Mouse (Mus musculus): ENCODE measurements around the gene Pola1. TPM values are rescaled to one million over a fixed set of nuclear protein-coding genes. Genes with fewer than 3 reads are reported as not detected.

The Pola1 gene
- 16.2 TPM for polyA plus RNA-seq (2014; fragmentation: Illumina TruSeq; extraction: RNeasy Lipid Tissue Mini Kit (QIAGEN cat#74804); ENCODE audit: low read depth, low replicate concordance)

DNA sequence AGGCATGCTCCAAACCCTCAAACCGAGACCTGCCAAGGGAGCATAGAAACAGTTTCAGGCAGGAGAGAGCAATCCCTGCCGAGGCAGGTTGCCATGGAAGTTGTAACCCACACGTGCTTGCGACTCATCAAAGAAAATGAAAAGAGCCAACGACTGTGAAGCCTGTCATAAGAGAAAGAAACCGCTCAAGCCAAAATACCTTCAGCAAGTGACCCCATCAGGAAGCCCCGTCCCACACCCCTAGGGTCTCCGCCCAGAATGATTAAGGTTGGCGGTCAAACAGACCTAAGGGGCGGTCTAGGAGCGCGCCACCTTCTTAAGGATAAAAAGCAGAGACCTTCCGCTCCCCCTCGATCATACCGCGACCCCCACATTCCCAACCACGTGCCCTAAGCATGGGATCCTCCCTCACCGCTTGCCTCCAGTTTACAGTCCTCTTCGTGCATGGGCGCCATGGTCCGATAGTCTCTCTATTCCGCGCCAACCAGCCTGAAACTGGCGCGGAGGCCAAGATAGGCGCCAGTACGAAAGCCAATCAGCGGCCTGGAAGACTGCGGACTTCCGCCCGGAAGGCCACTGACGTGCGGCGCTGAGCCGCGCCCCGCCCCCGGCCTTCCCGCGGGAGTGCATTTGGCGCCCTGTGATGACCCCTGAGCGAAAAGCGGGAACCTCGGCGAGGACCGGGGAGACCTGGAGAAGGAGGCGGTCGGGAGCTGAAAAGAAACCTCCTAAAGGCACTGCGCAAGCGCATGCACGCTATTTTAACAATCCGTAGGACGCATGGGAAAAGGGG, at the start of gene Pola1:
TSS of gene Pola1 (minus strand) at position 499 of the 793 bp plus-strand sequence.

DNA sequence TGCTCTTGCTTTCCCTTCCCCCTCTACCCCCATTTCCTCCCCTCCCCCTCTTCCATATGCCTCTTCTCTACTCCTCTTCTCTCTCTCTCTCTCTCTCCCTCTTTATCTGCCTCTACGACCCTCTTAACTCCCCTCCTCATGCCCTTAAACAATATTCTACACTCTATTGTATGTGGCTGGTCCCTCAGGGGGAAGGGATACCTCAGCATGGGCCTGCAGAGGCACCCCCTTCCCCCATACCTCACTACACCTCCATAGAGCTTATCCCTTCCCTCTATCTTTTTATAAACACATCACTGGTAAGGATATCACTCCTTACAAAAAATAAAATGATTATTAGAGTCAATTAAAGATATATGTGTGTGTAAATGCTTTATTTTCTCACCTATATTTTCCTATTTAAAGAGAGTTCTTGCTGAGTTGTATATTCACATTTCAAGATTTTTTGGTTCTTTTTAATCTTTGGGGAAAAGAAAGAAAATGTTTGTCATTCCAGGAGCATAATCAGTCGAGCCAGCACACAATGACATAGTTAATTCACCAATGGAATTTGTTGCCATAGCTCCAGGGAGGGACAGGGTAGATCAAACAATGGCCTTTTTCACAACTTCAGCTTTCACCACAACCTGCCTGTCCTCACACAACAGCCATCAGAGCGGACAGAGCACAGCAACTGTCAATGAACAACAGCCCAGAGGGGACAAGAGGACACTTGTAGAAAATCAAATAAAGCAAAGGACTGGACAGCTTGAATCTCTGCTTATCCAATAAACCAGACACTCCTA, 22.5 kb upstream of the Pola1 start, which contains the start of gene Pcyt1b:
TSS of gene Pcyt1b (plus strand) at position 646 of the 785 bp plus-strand sequence.

DNA sequence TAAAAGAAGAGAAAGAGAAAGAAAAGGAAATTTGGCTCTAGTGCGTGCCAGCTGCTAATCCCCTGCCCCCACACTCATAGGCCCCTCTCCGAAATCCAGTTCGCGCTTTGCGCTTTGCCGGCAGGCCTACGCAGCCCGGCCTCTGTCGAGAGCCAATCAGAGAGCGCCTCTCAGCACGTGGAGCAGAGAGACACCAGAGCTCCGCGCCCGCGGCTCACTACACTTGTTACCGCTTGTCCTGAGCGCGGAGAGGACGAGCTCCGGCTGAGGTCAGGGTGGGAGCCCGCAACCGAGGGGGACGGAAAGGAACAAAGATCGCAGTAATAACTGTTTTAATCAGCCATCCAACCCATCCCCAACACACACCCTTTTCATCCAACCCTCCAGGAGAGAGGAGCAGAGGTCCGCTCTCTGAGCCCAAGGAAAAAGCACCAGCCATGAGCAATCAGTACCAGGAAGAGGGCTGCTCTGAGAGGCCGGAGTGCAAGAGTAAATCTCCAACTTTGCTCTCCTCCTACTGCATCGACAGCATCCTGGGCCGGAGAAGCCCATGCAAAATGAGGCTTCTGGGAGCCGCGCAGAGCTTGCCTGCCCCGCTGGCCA, 345.6 kb downstream of the Pola1 start, which contains the start of gene Arx:
TSS of gene Arx (plus strand) at position 155 of the 603 bp plus-strand sequence.

Other genes starting within 250 kb of the Pola1 start
- 0.85 TPM for gene Pcyt1b, start 22.7 kb upstream of the Pola1 start, polyA plus RNA-seq (2014; fragmentation: Illumina TruSeq; extraction: RNeasy Lipid Tissue Mini Kit (QIAGEN cat#74804); ENCODE audit: low read depth, low replicate concordance)
- 53.4 TPM for gene Pdk3, start 200.0 kb upstream of the Pola1 start, polyA plus RNA-seq (2014; fragmentation: Illumina TruSeq; extraction: RNeasy Lipid Tissue Mini Kit (QIAGEN cat#74804); ENCODE audit: low read depth, low replicate concordance)

All from sigmoid colon, adult 10 weeks (tissue).